Mouse (Mus musculus): ENCODE measurements around the gene Babam2. TPM values are rescaled to one million over a fixed set of nuclear protein-coding genes. Genes with fewer than 3 reads are reported as not detected.

Gene Babam2
- total RNA-seq, 2 experiments from 2014 or later, result 55.8 to 84.3 TPM

GRCm38 (mm10) chr5:32051899-32052298 lies 354.4 kb downstream of the Babam2 start:
- no peak for DNase-seq

- no peak for DNase-seq
Observed at GRCm38 (mm10) chr5:32052467-32052866, 355.0 kb downstream of the Babam2 start.

- DNase-seq, result no peak
Observed at GRCm38 (mm10) chr5:32053476-32053875, 356.0 kb downstream of the Babam2 start.

GRCm38 (mm10) chr5:32055676-32056075 lies 358.2 kb downstream of the Babam2 start:
- DNase-seq, result no peak

GRCm38 (mm10) chr5:32056126-32056525 lies 358.6 kb downstream of the Babam2 start:
- no peak for DNase-seq

- no peak for DNase-seq
Observed at GRCm38 (mm10) chr5:32058481-32059253, 361.2 kb downstream of the Babam2 start.

- DNase-seq, result no peak
Observed at GRCm38 (mm10) chr5:32059254-32059796, 361.8 kb downstream of the Babam2 start.

GRCm38 (mm10) chr5:32060485-32060884 lies 363.0 kb downstream of the Babam2 start:
- no peak for DNase-seq

- DNase-seq, result no peak
Observed at GRCm38 (mm10) chr5:32061854-32062253, 364.4 kb downstream of the Babam2 start.

- DNase-seq, result no peak
Observed at GRCm38 (mm10) chr5:32064341-32065105, 367.0 kb downstream of the Babam2 start.

GRCm38 (mm10) chr5:32066015-32066734 lies 368.7 kb downstream of the Babam2 start:
- no peak for DNase-seq

GRCm38 (mm10) chr5:32066839-32067238 lies 369.4 kb downstream of the Babam2 start:
- DNase-seq, result no peak

GRCm38 (mm10) chr5:32068616-32069015 lies 371.1 kb downstream of the Babam2 start:
- DNase-seq, result no peak

- no peak for DNase-seq
Observed at GRCm38 (mm10) chr5:32069096-32069495, 371.6 kb downstream of the Babam2 start.

- no peak for DNase-seq
Observed at GRCm38 (mm10) chr5:32069566-32070169, 372.2 kb downstream of the Babam2 start.

- no peak for DNase-seq
Observed at GRCm38 (mm10) chr5:32070781-32071180, 373.3 kb downstream of the Babam2 start.

- DNase-seq, result no peak
Observed at GRCm38 (mm10) chr5:32071314-32071713, 373.8 kb downstream of the Babam2 start.

GRCm38 (mm10) chr5:32071824-32072223 lies 374.3 kb downstream of the Babam2 start:
- no peak for DNase-seq

GRCm38 (mm10) chr5:32072877-32073276 lies 375.4 kb downstream of the Babam2 start:
- no peak for DNase-seq

GRCm38 (mm10) chr5:32074053-32074452 lies 376.6 kb downstream of the Babam2 start:
- no peak for DNase-seq

- no peak for DNase-seq
Observed at GRCm38 (mm10) chr5:32077139-32077538, 379.7 kb downstream of the Babam2 start.

GRCm38 (mm10) chr5:32078986-32079385 lies 381.5 kb downstream of the Babam2 start:
- DNase-seq, result no peak
